Mouse (Mus musculus): ENCODE results near the gene Lmbrd2. TPM values are rescaled to one million over a fixed set of nuclear protein-coding genes. Genes with fewer than 3 reads are reported as not detected.
A peak's percentile ranks its signal among the peaks of the same experiment; 100 is the strongest.

Lmbrd2 gene
- 5.3 and 10.5 TPM in 2 replicates for total RNA-seq (2017)

DNA sequence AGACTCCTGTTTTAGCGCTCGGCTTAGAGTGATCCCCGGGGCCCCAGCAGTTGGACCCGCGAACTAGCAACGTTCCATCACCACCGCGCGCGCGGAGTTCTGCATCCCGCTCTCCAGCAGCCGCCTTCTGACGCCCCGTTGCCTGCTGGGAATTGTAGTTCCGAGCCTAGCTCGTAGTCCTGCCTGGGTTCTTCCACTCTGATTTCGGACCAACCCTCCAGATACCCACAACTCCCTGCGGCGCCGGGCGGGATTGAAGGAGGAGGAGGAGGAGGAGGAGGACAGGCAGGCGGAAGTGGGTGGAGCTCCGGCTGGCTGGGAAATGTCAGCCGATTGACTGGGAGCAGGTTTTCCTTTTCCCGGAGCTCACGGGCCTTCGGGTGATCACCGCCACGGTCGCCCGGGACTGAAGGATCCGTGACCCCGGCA, at the start of gene Lmbrd2:
Gene Lmbrd2, plus strand, starts transcription at position 299 of the 429 bp plus-strand sequence.
- peak; percentile 99 for ATAC-seq (replicated peaks; ENCODE audit: low read depth, poor library complexity, severe bottlenecking)

DNA sequence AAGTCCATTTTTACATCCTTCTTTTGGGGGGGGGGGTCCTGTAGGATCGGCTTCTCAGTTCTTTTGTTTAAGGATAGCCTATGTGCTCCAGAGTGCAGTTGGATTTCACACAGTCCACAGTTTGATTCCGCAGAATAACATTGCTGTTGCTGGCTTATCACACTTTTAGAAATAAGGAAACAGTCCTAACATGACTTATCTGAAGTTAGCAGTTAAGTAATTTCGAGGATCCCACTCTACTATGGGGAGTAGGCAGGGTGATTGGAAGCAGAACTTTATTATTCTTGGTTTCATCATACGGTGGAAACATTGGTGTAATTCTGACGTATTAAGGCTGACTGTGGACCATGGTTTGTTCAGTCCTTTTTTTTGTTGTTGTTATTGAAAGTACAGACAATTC, 49.7 kb upstream of the Lmbrd2 start:
- ATAC-seq (replicated peaks; ENCODE audit: low read depth, poor library complexity, severe bottlenecking) = no peak

DNA sequence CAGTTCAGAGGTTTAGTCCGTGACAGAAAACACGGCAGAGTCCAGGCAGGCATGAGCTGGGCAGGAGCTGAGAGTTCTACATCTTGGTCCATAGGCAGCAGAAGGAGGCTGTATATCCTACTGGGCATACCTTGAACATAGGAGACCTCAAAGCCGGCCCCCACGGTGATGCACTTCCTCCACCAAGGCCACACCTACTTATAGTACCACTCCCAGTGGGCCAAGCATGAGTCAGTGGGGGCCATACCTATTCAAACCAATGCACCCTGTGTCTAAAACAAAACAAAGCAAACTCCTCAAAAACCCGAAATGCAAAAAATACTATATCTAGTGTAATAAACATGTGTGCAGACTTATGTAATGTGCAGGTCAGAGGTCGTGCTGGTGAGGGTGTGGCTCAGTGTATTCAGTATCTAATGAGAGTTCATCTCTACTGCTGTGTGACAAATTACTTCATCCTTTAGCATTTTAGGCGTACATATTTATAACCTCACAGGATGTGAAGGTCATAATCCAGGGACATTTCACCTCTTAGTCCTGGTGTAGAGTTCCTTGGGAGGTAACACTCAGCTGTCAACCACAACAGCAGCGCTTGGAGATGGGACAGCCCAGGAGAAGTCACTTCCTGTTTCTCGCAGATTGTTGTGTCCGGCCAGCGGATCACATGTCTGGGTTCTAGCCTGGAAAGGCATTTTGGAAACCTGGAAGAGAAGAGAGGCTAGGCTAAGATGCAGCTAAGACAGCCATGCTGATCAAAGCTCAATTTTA, 46.6 kb upstream of the Lmbrd2 start:
- no peak for ATAC-seq (replicated peaks; ENCODE audit: low read depth, poor library complexity, severe bottlenecking)

DNA sequence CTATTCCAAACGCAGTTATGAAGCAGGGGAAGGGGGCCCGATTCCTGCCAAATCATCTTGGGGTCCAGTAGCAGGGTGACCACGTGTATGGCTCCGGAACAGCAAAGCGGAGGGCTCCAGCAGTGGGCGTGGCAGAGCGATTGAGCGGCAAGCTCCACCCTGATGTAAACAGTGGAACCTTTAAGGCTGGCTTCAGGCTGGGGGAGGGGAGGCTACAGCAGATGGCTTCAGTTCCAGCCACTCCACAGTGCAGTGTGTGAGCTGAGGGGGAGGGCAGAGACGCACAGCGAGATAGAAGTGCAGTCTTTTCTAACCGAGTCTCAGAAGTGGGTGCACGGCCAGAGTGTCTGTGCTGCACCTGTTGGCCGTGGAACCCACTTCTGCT, 46.0 kb upstream of the Lmbrd2 start:
- ATAC-seq (replicated peaks; ENCODE audit: low read depth, poor library complexity, severe bottlenecking) = no peak

DNA sequence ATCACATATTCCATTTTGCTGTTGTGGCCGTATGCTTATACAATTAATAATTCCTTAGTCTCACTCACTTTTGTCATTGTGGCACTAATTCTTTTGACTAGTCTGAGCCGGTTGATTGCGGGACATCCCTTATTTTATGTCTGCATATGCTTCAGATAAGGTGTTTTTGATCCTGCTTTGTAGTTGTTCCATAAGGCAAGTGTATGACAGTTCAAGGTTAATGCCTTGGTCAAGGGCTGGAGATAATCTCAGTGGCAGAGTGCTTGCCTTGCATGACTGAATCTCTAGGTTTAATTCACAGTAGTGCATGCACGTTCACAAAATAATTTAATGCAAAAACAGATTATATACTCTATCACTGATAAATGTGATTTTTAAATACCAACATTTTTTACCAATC, 43.5 kb upstream of the Lmbrd2 start:
- no peak for ATAC-seq (replicated peaks; ENCODE audit: low read depth, poor library complexity, severe bottlenecking)

DNA sequence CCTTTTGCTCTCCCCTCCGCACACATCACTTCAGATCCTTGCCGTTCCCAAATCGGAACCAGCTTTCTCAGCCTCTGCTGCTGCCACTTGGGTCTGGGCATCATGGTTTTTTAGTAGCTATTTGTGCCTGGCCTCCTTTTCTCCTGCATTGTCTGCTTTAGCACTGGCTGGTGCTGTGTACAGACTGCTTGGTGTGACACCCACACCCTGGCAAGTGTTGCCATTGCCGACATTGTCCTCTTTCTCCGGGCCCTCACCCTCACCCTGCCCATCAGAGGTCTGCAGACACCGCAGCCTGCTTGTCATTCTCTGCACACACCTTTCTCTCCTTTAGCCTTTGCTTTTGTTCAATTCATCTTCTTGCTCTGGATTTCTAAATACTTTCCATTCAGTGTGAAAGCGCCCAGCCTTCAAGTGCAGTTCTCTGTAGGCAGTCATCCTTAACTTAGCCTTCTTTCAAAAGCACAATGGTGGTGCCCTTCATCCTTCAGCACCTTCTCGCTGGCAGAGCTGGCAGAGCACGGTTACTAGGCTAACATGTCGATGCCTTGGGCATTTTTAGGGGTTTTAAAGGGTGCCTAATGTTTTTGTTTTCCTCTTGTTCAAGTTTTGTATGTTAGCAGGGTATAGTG, 39.8 kb upstream of the Lmbrd2 start:
- no peak for ATAC-seq (replicated peaks; ENCODE audit: low read depth, poor library complexity, severe bottlenecking)

DNA sequence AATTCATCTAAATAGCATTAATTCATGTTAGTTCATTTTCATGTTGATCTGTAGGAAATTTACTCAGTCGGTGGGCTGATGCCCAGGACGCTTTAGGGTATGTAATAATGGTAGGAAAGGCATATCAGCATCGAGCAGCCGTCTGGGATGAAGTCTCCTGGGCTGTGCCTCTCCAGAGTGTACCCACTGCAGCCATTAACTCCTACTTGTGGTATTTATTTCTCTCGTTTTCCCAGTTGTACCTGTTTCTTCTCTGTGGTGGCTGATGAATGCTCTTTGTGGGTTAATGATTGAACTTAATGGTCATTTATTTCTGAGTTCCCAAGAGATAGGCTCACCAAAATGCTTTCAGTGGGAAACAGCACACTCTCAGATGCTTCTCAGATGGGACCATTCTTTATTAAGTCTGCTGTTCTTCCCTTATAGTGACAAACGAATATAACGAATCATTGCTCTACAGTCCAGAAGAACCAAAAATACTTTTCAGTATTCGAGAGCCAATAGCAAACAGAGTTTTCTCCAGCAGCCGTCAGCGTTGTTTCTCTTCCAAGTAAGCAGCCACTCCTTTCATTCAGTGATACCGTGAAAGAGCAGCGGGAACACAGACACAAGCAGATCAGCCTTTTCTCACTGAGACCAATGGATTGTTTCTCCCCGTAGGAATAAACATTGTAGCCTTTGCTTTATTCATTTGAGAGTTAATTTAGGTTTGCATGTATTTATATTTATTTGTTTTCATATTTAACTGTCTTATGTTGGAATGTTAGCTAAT, 33.9 kb upstream of the Lmbrd2 start:
- ATAC-seq (replicated peaks; ENCODE audit: low read depth, poor library complexity, severe bottlenecking) = no peak

DNA sequence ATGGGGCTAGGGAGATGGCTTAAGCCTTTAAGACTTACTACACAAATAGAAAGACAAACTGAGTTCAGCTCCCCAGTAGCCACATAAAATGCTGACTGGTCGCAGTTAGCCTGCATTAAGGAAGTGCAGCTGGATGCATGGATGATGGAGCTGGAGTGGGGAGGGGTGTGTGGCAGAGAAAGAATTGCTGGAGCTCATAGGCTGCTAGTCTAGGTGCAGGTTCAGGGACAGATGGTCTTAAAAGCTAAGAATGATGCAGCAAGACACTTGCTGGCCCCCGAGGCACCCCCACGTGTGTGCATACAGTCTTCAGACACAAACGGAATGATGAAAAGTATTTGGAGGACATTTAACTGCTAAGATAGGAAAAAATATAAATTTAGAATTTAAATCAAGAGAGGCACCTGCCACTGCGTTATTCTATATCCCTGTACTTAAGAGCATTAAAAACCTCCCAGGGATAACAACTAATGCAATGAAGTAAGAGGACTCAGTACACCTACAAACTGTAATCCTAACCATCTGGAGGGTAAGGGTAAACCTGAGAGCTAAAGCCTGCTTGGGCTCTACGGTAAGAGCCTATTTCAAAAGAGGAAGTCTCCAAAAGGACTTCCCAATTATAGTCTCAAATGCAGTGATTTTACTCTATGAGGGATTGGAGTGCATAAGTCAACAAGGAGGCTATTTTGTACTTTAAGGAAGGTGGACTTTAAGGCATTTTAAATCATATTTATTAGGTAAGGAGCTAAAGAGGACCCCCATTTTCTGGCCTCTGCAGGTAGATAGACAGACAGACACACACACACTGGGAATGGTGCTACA, 29.6 kb upstream of the Lmbrd2 start:
- no peak for ATAC-seq (replicated peaks; ENCODE audit: low read depth, poor library complexity, severe bottlenecking)

DNA sequence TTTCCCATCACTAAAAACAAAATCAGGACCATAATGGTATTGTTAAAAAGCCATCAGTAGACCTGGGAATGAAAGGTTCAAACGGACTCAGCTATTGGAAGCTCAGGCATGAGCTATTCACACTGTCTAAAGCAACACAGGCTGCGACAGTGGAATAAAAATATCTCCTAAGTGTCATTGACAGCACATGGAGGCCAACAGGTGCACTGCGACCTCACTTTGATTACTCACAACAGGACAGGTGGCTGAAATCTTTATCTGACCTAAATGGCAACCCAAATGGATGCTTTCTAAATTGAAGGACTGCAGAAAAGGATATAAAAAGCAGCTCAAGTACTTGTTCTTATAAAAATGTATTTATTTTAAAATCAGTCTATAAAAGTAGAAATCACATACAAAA, 28.7 kb upstream of the Lmbrd2 start:
- ATAC-seq (replicated peaks; ENCODE audit: low read depth, poor library complexity, severe bottlenecking) = no peak

DNA sequence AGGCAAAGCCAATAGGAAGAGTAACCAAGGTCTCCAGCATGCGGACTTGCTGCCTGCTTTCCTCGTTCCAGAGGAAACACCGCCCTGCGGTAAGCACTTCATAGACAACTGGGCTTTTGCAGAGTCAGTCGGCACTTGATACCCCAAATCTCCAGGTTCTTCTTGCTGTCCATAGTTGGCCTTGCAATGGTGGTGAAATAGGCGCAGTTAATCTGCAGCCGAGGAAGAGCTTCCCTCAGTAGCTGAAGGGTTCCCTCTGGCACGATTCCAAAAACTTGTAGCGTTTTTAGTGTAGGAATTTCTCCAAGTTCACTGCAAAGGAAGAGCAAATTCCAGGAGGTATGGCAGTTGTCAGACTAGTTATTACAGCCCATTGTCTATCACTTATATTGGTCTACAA, 26.8 kb upstream of the Lmbrd2 start:
- no peak for ATAC-seq (replicated peaks; ENCODE audit: low read depth, poor library complexity, severe bottlenecking)

DNA sequence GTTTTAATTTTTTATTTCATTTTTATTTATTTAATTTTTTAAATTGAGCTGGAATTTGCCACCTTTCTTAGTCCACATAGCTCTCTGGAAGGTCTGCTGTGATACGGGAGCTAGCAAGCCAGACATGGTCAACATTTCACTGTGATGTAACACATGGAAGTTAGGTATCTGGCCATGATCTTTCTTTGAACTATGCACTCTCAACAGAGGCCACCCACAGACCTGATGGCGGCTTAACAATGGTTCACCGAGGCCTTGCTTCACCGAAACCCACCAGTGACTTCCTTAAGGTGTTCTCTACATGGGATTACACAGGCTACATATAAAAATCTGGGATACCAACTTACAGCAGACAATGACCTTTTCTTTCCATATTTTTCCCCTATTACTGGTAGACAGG, 26.2 kb upstream of the Lmbrd2 start:
- ATAC-seq (replicated peaks; ENCODE audit: low read depth, poor library complexity, severe bottlenecking) = no peak

DNA sequence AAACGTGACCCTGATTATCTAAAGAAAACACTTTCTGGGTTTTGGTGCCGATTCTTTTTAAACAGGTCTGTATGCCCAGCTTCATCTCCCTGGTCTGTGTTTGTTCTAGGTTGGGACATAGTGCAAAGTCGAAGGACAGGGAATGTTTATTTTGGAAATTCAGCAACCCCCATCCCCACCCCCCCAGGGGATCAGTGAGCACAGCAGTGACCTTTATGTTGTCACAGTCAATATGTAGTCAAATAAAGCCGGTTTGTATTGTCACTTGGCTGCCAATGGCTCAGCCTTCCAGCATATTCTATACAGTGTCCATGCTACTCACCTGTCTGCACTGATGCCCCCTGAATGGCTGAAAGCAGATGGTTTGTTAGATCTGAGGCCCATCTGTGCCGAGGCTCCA, 25.8 kb upstream of the Lmbrd2 start:
- no peak for ATAC-seq (replicated peaks; ENCODE audit: low read depth, poor library complexity, severe bottlenecking)

DNA sequence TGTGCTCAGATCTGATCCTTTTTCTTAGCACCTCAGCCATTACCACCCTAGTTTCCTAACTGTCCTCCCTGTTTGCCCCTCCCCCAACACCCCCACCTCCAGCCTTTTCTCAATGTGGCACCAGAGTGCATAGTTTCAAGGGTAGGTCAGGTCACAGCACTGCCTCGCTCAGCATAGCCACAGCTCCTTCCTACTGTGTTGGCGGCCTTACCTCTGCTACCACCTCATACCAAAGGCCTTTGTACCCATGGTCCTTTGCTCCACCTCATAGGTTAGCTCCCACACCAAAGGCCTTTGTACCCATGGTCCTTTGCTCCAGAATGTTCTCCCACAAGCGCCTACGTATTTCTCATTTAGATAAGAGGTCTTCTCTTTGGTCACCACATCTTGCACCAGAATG, 21.5 kb upstream of the Lmbrd2 start:
- no peak for ATAC-seq (replicated peaks; ENCODE audit: low read depth, poor library complexity, severe bottlenecking)

DNA sequence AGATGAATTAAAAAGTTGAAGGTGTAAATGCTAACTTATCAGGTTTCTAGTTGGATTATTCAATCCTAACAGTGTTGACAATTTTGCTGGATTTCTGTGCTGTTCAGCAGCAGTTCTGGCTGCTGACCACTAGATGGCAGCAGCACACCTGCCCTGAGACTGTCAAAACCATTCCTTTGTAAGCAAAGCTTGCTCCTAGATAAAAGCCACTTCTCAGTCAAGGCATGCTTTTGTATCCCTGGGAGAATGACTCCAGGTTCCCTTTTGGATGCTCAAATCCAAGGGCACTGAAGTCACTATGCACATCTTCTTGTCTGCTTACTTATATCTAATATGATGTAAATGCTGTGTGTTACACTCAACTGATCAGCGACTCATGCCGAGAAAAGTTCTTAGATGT, 20.3 kb upstream of the Lmbrd2 start:
- ATAC-seq (replicated peaks; ENCODE audit: low read depth, poor library complexity, severe bottlenecking) = peak; percentile 82

DNA sequence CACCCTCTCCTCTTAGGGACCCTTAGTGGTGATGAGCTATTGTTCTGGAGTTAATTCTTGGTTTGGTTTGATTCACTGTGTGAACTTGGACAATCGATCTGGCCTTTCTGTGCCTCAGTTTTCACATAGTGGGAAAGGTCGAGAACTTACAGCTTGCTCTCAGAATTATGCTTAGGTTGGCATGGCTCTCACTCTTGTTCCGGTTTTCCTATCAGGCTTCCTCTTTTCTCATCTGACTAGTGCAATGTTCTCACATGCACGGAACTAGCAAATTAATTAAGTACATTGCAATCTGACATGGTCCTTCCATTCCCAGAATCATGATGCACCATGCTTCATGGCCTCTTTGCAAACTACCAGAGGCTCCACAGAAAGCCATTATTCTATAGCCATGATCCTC, 17.4 kb upstream of the Lmbrd2 start:
- ATAC-seq (replicated peaks; ENCODE audit: low read depth, poor library complexity, severe bottlenecking) = no peak

DNA sequence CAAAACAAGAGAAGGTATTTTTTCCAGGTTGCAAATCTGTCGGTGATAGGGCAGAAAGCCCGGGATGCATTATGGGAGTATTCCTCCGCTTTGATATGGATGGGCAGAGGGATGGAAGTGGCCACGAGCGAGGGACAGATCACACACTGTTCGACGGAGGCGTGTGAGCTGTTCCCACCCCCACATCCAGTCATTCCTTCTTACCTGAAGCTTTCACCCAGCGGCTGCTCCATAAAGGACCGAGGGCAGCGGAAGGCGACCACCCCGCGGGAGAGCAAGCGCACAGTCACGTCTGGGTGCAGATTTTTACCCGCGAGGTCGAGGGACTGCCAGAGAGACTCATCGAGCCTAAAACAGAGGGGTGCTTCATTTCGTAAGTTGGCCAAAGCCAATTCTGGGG, 15.5 kb upstream of the Lmbrd2 start:
- no peak for ATAC-seq (replicated peaks; ENCODE audit: low read depth, poor library complexity, severe bottlenecking)

DNA sequence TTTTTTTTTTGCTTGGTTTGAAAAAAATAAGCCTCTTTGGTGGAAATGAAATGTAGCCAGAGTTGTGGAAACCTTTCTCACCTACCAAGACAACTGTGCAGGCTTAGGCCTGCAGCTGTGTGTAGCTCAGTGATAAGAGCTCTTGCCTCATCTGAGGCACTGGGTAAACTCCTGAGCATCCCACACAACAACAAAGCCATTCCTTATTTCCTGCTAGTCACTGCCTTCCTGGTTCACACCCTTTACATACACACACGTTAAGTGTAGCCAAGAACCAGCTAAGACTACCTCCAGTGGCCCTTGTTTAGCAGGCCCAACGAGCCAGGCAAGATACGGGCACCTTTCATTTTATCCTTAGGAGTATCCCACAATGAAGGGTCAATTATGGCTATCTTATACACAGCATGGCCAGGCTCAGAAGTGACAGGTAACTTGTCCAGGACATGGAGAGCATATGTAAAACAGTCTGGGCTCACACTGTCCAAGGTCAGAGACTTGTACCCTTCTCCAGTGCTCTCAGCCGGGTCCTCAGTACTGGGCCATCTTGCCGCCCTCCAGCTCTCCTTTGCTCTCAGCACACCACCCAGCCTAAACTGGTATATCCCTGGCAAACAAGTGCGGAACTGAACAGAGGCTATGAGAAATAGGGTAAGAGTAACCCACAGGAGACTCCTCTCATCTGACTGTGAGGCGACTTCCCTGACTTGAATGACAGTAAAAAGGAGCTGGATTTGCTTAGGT, 13.1 kb upstream of the Lmbrd2 start:
- ATAC-seq (replicated peaks; ENCODE audit: low read depth, poor library complexity, severe bottlenecking) = no peak

DNA sequence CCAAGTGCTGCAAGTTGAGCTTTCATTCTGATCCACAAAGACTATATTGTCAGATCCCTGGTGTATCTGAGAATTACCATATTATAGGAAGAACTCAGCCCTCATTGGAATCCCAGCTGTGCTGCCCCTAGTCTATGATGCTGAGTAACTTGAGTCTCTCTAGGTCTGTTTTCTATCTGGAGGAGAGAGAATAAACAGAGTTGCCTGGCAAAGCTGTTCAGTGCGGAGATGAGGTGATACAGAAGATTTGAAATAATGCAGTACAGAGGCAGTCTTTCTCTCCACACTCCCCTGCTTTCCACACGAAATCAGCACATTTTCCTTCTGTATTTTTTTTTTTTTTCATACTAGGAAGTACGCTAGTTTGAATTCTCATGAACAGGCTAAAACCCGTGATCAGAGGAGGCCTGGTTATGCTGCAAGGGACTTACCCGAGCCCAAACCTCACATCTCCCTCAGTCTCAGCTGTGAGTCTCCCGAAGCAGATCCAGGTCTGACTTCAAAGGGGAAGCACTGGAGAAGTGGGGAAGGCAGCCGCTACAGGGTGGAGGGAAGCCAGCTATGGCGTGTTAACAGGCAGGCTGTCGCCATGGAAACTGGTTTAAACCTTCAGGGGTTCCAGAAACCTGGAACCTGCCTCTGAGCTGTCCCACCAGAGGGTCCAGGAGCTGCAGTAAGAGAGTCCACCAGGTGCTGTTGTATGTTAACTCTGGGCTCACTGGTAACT, 9.4 kb upstream of the Lmbrd2 start:
- 0 out of 2 replicates have a peak, but pooled peaks have one; percentile 24 for ATAC-seq (replicated peaks; ENCODE audit: low read depth, poor library complexity, severe bottlenecking)

DNA sequence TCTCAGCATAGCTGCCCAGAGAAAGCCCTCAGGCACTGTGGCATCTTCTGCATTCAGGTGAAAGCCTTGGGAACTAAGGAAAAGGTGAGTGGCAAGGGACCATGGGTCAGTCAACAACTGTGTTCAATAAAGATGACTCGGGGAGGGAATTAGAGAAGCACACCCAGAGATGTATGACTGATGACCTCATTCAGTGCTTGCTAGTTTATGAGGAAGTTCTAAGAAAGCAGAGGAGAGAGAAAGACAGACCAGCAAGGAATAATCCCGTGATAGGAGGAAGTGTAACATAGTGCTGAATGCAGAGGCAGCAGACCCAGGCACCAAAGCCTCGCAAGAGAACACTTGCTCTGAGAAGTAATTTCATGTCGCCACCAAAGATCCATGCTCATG, 8.9 kb upstream of the Lmbrd2 start:
- peak; percentile 86 for ATAC-seq (replicated peaks; ENCODE audit: low read depth, poor library complexity, severe bottlenecking)
